Mouse (Mus musculus): ENCODE data around the gene 9130019O22Rik. TPM values are rescaled to one million over a fixed set of nuclear protein-coding genes. Genes with fewer than 3 reads are reported as not detected.
A peak's percentile ranks its signal among the peaks of the same experiment; 100 is the strongest.
"Not testable (repeated sequence)": the region's sequence is repeated elsewhere in the genome, so short reads cannot be mapped to it uniquely, and the experiment has no call there.

9130019O22Rik gene
- polyA plus RNA-seq, 1 experiment from 2014 or later: 7.9 TPM

DNA sequence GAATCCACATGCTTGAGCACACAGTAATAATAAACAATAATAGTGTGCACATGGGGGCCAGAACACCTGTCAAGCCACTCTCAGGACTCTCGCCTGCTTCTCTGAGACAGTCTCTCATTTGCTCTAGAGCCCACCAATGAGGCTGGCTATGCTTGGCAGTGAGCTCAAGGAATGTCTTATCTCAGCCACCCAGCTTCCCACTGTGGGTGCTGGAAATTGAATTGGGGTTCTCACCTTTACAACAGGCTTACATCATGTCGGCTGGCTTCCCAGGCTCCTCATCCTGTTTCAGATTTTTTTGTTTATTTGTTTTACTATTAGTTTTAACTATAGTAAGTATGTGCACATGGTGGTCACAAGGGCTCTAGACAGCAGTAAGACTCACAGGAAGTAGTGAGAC, 15.8 kb downstream of the 9130019O22Rik start:
- WGBS: 72% methylated on average over 2 of the region's 2 CpGs
- Histone ChIP-seq H3K4me1 (peaks cover 5% of the 10 kb centered on the region; the same call in 1 of the 2 replicates), H3K36me3 (peaks cover 10% of the 10 kb centered on the region; the same call in 1 of the 2 replicates), H3K4me3 (no peak overlapping the region), H3K9me3 (no peaks in the 10 kb centered on the region), H3K9ac (no peak overlapping the region), H3K4me2 (no peak overlapping the region), H3K27me3 (no peaks in the 10 kb centered on the region), H3K27ac (no peak overlapping the region)
- no peak for ATAC-seq (ENCODE audit: borderline replicate concordance, extremely low read depth, low FRiP score, low TSS enrichment)

- no peak for ATAC-seq (ENCODE audit: borderline replicate concordance, extremely low read depth, low FRiP score, low TSS enrichment)
- Histone ChIP-seq H3K27me3 (peaks cover 16% of the 10 kb centered on the region), H3K4me3 (no peak overlapping the region), H3K36me3 (no peaks in the 10 kb centered on the region), H3K4me2 (no peak overlapping the region), H3K9ac (no peak overlapping the region), H3K4me1 (peaks cover 8% of the 10 kb centered on the region; the same call in 1 of the 2 replicates), H3K27ac (no peak overlapping the region), H3K9me3 (no peaks in the 10 kb centered on the region)
- WGBS: 58% methylated on average over 3 of the region's 3 CpGs
Observed at GRCm38 (mm10) chr7:127366249-127366648, 20.7 kb downstream of the 9130019O22Rik start.

DNA sequence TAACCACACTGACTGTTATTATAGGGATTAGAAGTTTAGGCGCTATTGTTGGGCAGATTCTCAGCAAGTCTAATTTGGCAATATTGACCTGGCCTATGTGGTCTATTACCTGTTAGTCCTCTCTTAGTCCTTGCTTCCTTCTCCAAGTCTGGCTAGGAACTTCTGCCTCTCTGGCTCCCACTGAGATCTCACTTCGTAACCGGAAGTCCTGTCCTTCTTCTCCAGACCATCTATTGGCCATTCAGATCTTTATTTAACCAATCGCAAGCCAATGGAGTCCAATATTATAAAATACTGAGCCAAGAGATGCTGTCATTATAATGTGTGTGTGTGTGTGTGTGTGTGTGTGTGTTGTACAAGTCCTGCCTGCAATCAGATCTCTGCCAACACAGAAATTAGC, 22.8 kb downstream of the 9130019O22Rik start:
- Histone ChIP-seq H3K36me3 (no peaks in the 10 kb centered on the region), H3K27me3 (peaks cover 20% of the 10 kb centered on the region), H3K4me1 (peaks cover 8% of the 10 kb centered on the region; the same call in 1 of the 2 replicates), H3K27ac (no peak overlapping the region), H3K4me3 (peak overlapping the region; percentile 35), H3K9me3 (no peaks in the 10 kb centered on the region), H3K9ac (peak overlapping the region; percentile 33; the same call in 1 of the 2 replicates), H3K4me2 (peak overlapping the region; percentile 68)
- no peak for ATAC-seq (ENCODE audit: borderline replicate concordance, extremely low read depth, low FRiP score, low TSS enrichment)
- 61% methylated on average over 4 of the region's 4 CpGs for WGBS

- Histone ChIP-seq H3K4me1 (peaks cover 8% of the 10 kb centered on the region; the same call in 1 of the 2 replicates), H3K36me3 (no peaks in the 10 kb centered on the region), H3K9me3 (no peaks in the 10 kb centered on the region), H3K9ac (peak overlapping the region; percentile 33), H3K27ac (no peak overlapping the region), H3K4me3 (peak overlapping the region; percentile 35), H3K27me3 (peaks cover 20% of the 10 kb centered on the region), H3K4me2 (peak overlapping the region; percentile 68)
- WGBS: 2% methylated on average over 24 of the region's 24 CpGs
- peak; percentile 29; the same call in 1 of the 2 replicates for ATAC-seq (ENCODE audit: borderline replicate concordance, extremely low read depth, low FRiP score, low TSS enrichment)
Observed at GRCm38 (mm10) chr7:127363475-127363921, 23.5 kb downstream of the 9130019O22Rik start.

- H3K4me1 ChIP-seq; H3K9ac ChIP-seq; ATAC-seq (ENCODE audit: borderline replicate concordance, extremely low read depth, low FRiP score, low TSS enrichment); H3K27ac ChIP-seq; H3K9me3 ChIP-seq; H3K36me3 ChIP-seq: not testable (repeated sequence)
- Histone ChIP-seq H3K4me3 (peak overlapping the region; percentile 21), H3K4me2 (peak overlapping the region; percentile 49), H3K27me3 (peaks cover 20% of the 10 kb centered on the region)
- WGBS: 22% methylated on average over 13 of the region's 13 CpGs
Observed at GRCm38 (mm10) chr7:127362418-127362817, 24.5 kb downstream of the 9130019O22Rik start.

GRCm38 (mm10) chr7:127361449-127361848, 25.5 kb downstream of the 9130019O22Rik start:
- 43% methylated on average over 13 of the region's 13 CpGs for WGBS
- ATAC-seq (ENCODE audit: borderline replicate concordance, extremely low read depth, low FRiP score, low TSS enrichment): peak; percentile 49
- H3K36me3 ChIP-seq: no peaks in the 10 kb centered on the region
- H3K27me3 ChIP-seq: peaks cover 20% of the 10 kb centered on the region
- H3K4me2 ChIP-seq: no peak overlapping the region
- H3K27ac ChIP-seq: no peak overlapping the region
- H3K4me1 ChIP-seq: peaks cover 8% of the 10 kb centered on the region; the same call in 1 of the 2 replicates
- H3K9me3 ChIP-seq: no peaks in the 10 kb centered on the region
- no peak overlapping the region for H3K9ac ChIP-seq
- no peak overlapping the region for H3K4me3 ChIP-seq

GRCm38 (mm10) chr7:127360265-127360664, 26.7 kb downstream of the 9130019O22Rik start:
- WGBS: 51% methylated on average over 4 of the region's 4 CpGs
- Histone ChIP-seq H3K27me3 (peaks cover 20% of the 10 kb centered on the region), H3K9me3 (no peaks in the 10 kb centered on the region), H3K4me3 (no peak overlapping the region), H3K36me3 (no peaks in the 10 kb centered on the region), H3K27ac (no peak overlapping the region), H3K4me2 (no peak overlapping the region), H3K9ac (no peak overlapping the region), H3K4me1 (peaks cover 8% of the 10 kb centered on the region; the same call in 1 of the 2 replicates)
- no peak for ATAC-seq (ENCODE audit: borderline replicate concordance, extremely low read depth, low FRiP score, low TSS enrichment)

- H3K36me3 ChIP-seq: no peaks in the 10 kb centered on the region
- WGBS: 59% methylated on average over 4 of the region's 4 CpGs
- H3K27ac ChIP-seq: no peak overlapping the region
- H3K9ac ChIP-seq: no peak overlapping the region
- H3K4me2 ChIP-seq: no peak overlapping the region
- ATAC-seq (ENCODE audit: borderline replicate concordance, extremely low read depth, low FRiP score, low TSS enrichment): no peak
- peaks cover 12% of the 10 kb centered on the region for H3K27me3 ChIP-seq
- no peak overlapping the region for H3K4me3 ChIP-seq
- H3K4me1 ChIP-seq: peaks cover 3% of the 10 kb centered on the region; the same call in 1 of the 2 replicates
- H3K9me3 ChIP-seq: no peaks in the 10 kb centered on the region
Observed at GRCm38 (mm10) chr7:127358472-127358871, 28.5 kb downstream of the 9130019O22Rik start.

GRCm38 (mm10) chr7:127357871-127358270, 29.1 kb downstream of the 9130019O22Rik start:
- Histone ChIP-seq H3K27me3 (peaks cover 9% of the 10 kb centered on the region; the same call in 1 of the 2 replicates), H3K9me3 (no peaks in the 10 kb centered on the region), H3K27ac (no peak overlapping the region), H3K36me3 (no peaks in the 10 kb centered on the region), H3K4me1 (no peaks in the 10 kb centered on the region), H3K4me3 (no peak overlapping the region), H3K4me2 (no peak overlapping the region), H3K9ac (no peak overlapping the region)
- 70% methylated on average over 2 of the region's 2 CpGs for WGBS
- no peak for ATAC-seq (ENCODE audit: borderline replicate concordance, extremely low read depth, low FRiP score, low TSS enrichment)

- ATAC-seq (ENCODE audit: borderline replicate concordance, extremely low read depth, low FRiP score, low TSS enrichment): no peak
- no peak overlapping the region for H3K9ac ChIP-seq
- no peak overlapping the region for H3K27ac ChIP-seq
- peaks cover 1% of the 10 kb centered on the region; the same call in 1 of the 2 replicates for H3K27me3 ChIP-seq
- H3K4me1 ChIP-seq: no peaks in the 10 kb centered on the region
- no peaks in the 10 kb centered on the region for H3K36me3 ChIP-seq
- H3K4me3 ChIP-seq: no peak overlapping the region
- no peak overlapping the region for H3K4me2 ChIP-seq
- WGBS: 61% methylated on average over 3 of the region's 3 CpGs
- no peaks in the 10 kb centered on the region for H3K9me3 ChIP-seq
Observed at GRCm38 (mm10) chr7:127355796-127356195, 31.2 kb downstream of the 9130019O22Rik start.

GRCm38 (mm10) chr7:127351230-127352004, 35.5 kb downstream of the 9130019O22Rik start:
- Histone ChIP-seq H3K9me3 (no peaks in the 10 kb centered on the region), H3K4me1 (peaks cover 7% of the 10 kb centered on the region), H3K27ac (no peak overlapping the region), H3K4me3 (no peak overlapping the region), H3K27me3 (no peaks in the 10 kb centered on the region), H3K4me2 (no peak overlapping the region), H3K36me3 (no peaks in the 10 kb centered on the region), H3K9ac (no peak overlapping the region)
- no peak for ATAC-seq (ENCODE audit: borderline replicate concordance, extremely low read depth, low FRiP score, low TSS enrichment)
- WGBS: 76% methylated on average over 5 of the region's 5 CpGs

- H3K9ac ChIP-seq: peak overlapping the region; percentile 98; the same call in 1 of the 2 replicates
- no peak for ATAC-seq (ENCODE audit: borderline replicate concordance, extremely low read depth, low FRiP score, low TSS enrichment)
- peak overlapping the region; percentile 97 for H3K4me3 ChIP-seq
- 15% methylated on average over 8 of the region's 8 CpGs for WGBS
- peaks cover 20% of the 10 kb centered on the region for H3K36me3 ChIP-seq
- H3K27ac ChIP-seq: peak overlapping the region; percentile 97
- H3K4me1 ChIP-seq: peaks cover 25% of the 10 kb centered on the region
- H3K4me2 ChIP-seq: peak overlapping the region; percentile 82
- H3K9me3 ChIP-seq: no peaks in the 10 kb centered on the region
- no peaks in the 10 kb centered on the region for H3K27me3 ChIP-seq
Observed at GRCm38 (mm10) chr7:127346676-127347075, 40.3 kb downstream of the 9130019O22Rik start.
